Mouse (Mus musculus) MEL (cell line): ENCODE results near the gene Sh3yl1. TPM values are rescaled to one million over a fixed set of nuclear protein-coding genes. Genes with fewer than 3 reads are reported as not detected.
A peak's percentile ranks its signal among the peaks of the same experiment; 100 is the strongest.

Source experiments
- DNase-seq: peaks from one replicate; pipeline ENCODE4 v3.0.0; 2011; ENCODE audit warnings: low read depth, low spot score
- H3K27ac ChIP-seq: 2 replicates; pipeline ENCODE4 v1.5.1; 2012; ENCODE audit warnings: low read depth, mild to moderate bottlenecking, control low read depth, low read length, moderate library complexity; ENCODE audit not compliant: control insufficient read depth
- H3K27me3 ChIP-seq, 2 experiments: fragments of 150-350 bp in 1 of 2; sonication (generic) in 1 of 2; 2 replicates each; pipeline ENCODE4 v1.6.1; 2012; ENCODE audit warnings: low read length in 2 of 2, mild to moderate bottlenecking in 2 of 2, improper control_type of control experiment in 1 of 2, moderate library complexity in 1 of 2; ENCODE audit not compliant: insufficient read depth in 2 of 2, control insufficient read depth in 1 of 2
- H3K36me3 ChIP-seq, 2 experiments: 2 replicates each; pipeline ENCODE4 v1.6.1; 2012 to 2014; ENCODE audit warnings: low read length in 2 of 2, improper control_type of control experiment in 1 of 2, inconsistent platforms in 1 of 2, mild to moderate bottlenecking in 1 of 2; ENCODE audit not compliant: insufficient read depth in 2 of 2, control insufficient read depth in 1 of 2
- H3K4me1 ChIP-seq, 2 experiments: fragments of 150-350 bp in 1 of 2; sonication (generic) in 1 of 2; 2 replicates each; pipeline ENCODE4 v1.6.1; 2012; ENCODE audit warnings: low read length in 2 of 2, improper control_type of control experiment in 1 of 2, mild to moderate bottlenecking in 1 of 2; ENCODE audit not compliant: insufficient read depth in 2 of 2, control insufficient read depth in 1 of 2
- H3K4me3 ChIP-seq, 2 experiments: fragments of 150-350 bp in 1 of 2; sonication (generic) in 1 of 2; 2 replicates each; pipeline ENCODE4 v1.5.1; 2012; ENCODE audit warnings: low read depth in 2 of 2, low read length in 2 of 2, mild to moderate bottlenecking in 2 of 2, moderate library complexity in 2 of 2, control low read depth in 1 of 2, improper control_type of control experiment in 1 of 2; ENCODE audit not compliant: control insufficient read depth in 1 of 2, insufficient read depth in 1 of 2
- H3K79me2 ChIP-seq: 2 replicates; pipeline ENCODE4 v1.6.1; 2012; ENCODE audit warnings: mild to moderate bottlenecking, low read length, moderate library complexity; ENCODE audit not compliant: control insufficient read depth, poor library complexity, insufficient read depth
- H3K9ac ChIP-seq: 2 replicates; pipeline ENCODE4 v1.6.1; 2012; ENCODE audit warnings: low read depth, mild to moderate bottlenecking, control low read depth, low read length, moderate library complexity; ENCODE audit not compliant: control insufficient read depth, poor library complexity, severe bottlenecking
- H3K9me3 ChIP-seq: fragments of 150-350 bp; sonication (generic); replicated peaks from 2 replicates; pipeline ENCODE4 v1.6.1; 2012; ENCODE audit warnings: mild to moderate bottlenecking, low read length, improper control_type of control experiment, moderate library complexity; ENCODE audit not compliant: insufficient read depth
- BHLHE40 ChIP-seq: IDR thresholded peaks from 2 replicates; pipeline ENCODE4 v1.6.1; 2012; ENCODE audit warnings: low read depth, mild to moderate bottlenecking, inconsistent platforms, low read length, improper control_type of control experiment, borderline replicate concordance
- CHD1 ChIP-seq: IDR thresholded peaks from 2 replicates; pipeline ENCODE4 v1.6.1; 2012; ENCODE audit warnings: low read depth, mild to moderate bottlenecking, inconsistent platforms, low read length, improper control_type of control experiment
- CHD2 ChIP-seq: IDR thresholded peaks from 2 replicates; pipeline ENCODE4 v1.6.1; 2011; ENCODE audit warnings: low read length, improper control_type of control experiment
- CTCF ChIP-seq, 3 experiments: IDR thresholded peaks in 2 of 3; conservative IDR thresholded peaks in 1 of 3; 2 replicates each; pipeline ENCODE4 v1.5.1; 2011 to 2012; ENCODE audit warnings: low read length in 3 of 3, low read depth in 2 of 3, mild to moderate bottlenecking in 2 of 3, improper control_type of control experiment in 1 of 3, inconsistent platforms in 1 of 3, mixed read lengths in 1 of 3, moderate library complexity in 1 of 3; ENCODE audit not compliant: control insufficient read depth in 1 of 3, insufficient read depth in 1 of 3, poor library complexity in 1 of 3, severe bottlenecking in 1 of 3
- E2F4 ChIP-seq: IDR thresholded peaks from 2 replicates; pipeline ENCODE4 v1.6.1; 2011; ENCODE audit warnings: low read depth, low read length, improper control_type of control experiment, borderline replicate concordance
- EP300 ChIP-seq, 2 experiments: IDR thresholded peaks; 2 replicates each; pipeline ENCODE4 v1.6.1; 2011; ENCODE audit warnings: improper control_type of control experiment in 2 of 2, low read length in 2 of 2, low read depth in 1 of 2, mild to moderate bottlenecking in 1 of 2
- GABPA ChIP-seq: IDR thresholded peaks from 2 replicates; pipeline ENCODE4 v1.6.1; 2012; ENCODE audit warnings: low read depth, mild to moderate bottlenecking, inconsistent platforms, low read length, improper control_type of control experiment, moderate library complexity
- HCFC1 ChIP-seq: IDR thresholded peaks from 2 replicates; pipeline ENCODE4 v1.6.1; 2012; ENCODE audit warnings: low read depth, mild to moderate bottlenecking, inconsistent platforms, low read length, improper control_type of control experiment, moderate library complexity
- JUND ChIP-seq: IDR thresholded peaks from 2 replicates; pipeline ENCODE4 v1.6.1; 2011; ENCODE audit warnings: low read depth, mild to moderate bottlenecking, improper control_type of control experiment, low read length
- KAT2A ChIP-seq: conservative IDR thresholded peaks from 2 replicates; pipeline ENCODE4 v1.6.1; 2012; ENCODE audit warnings: low read depth, low read length, improper control_type of control experiment, inconsistent platforms
- MAX ChIP-seq: IDR thresholded peaks from 2 replicates; pipeline ENCODE4 v1.6.1; 2011; ENCODE audit warnings: low read length, improper control_type of control experiment
- MAZ ChIP-seq: IDR thresholded peaks from 2 replicates; pipeline ENCODE4 v1.6.1; 2012; ENCODE audit warnings: low read depth, mild to moderate bottlenecking, inconsistent platforms, low read length, improper control_type of control experiment
- MXI1 ChIP-seq: IDR thresholded peaks from 2 replicates; pipeline ENCODE4 v1.6.1; 2011; ENCODE audit warnings: mild to moderate bottlenecking, low read depth, low read length, improper control_type of control experiment
- MYB ChIP-seq: IDR thresholded peaks from 2 replicates; pipeline ENCODE4 v1.6.1; 2011; ENCODE audit warnings: mild to moderate bottlenecking, low read depth, low read length, improper control_type of control experiment
- MYC ChIP-seq: IDR thresholded peaks from 2 replicates; pipeline ENCODE4 v1.6.1; 2011; ENCODE audit warnings: low read depth, mild to moderate bottlenecking, low read length, improper control_type of control experiment, moderate library complexity
- NELFE ChIP-seq: IDR thresholded peaks from 2 replicates; pipeline ENCODE4 v1.6.1; 2011; ENCODE audit warnings: low read depth, low read length, improper control_type of control experiment
- POLR2A ChIP-seq, 2 experiments: IDR thresholded peaks; 2 replicates each; pipeline ENCODE4 v1.6.1; 2011 to 2012; ENCODE audit warnings: low read length in 2 of 2, mild to moderate bottlenecking in 2 of 2, control low read depth in 1 of 2, improper control_type of control experiment in 1 of 2, low read depth in 1 of 2, moderate library complexity in 1 of 2; ENCODE audit not compliant: control insufficient read depth in 1 of 2, insufficient read depth in 1 of 2, poor library complexity in 1 of 2
- POLR2AphosphoS2 ChIP-seq: IDR thresholded peaks from 2 replicates; pipeline ENCODE4 v1.6.1; 2011; ENCODE audit warnings: low read length, improper control_type of control experiment
- POLR2AphosphoS5 ChIP-seq: IDR thresholded peaks from 2 replicates; pipeline ENCODE4 v1.6.1; 2012; ENCODE audit warnings: low read depth, borderline replicate concordance, mild to moderate bottlenecking, inconsistent platforms, low read length, moderate library complexity, mixed read lengths
- RAD21 ChIP-seq: IDR thresholded peaks from 2 replicates; pipeline ENCODE4 v1.6.1; 2011; ENCODE audit warnings: mild to moderate bottlenecking, low read depth, low read length, improper control_type of control experiment
- SIN3A ChIP-seq: IDR thresholded peaks from 2 replicates; pipeline ENCODE4 v1.6.1; 2012; ENCODE audit warnings: low read length, improper control_type of control experiment, inconsistent platforms
- SMC3 ChIP-seq: IDR thresholded peaks from 2 replicates; pipeline ENCODE4 v1.6.1; 2011; ENCODE audit warnings: low read depth, low read length, improper control_type of control experiment
- TAL1 ChIP-seq: IDR thresholded peaks from 2 replicates; pipeline ENCODE4 v1.6.1; 2012; ENCODE audit warnings: mild to moderate bottlenecking, inconsistent platforms, low read length, moderate library complexity, mixed read lengths
- UBTF ChIP-seq: IDR thresholded peaks from 2 replicates; pipeline ENCODE4 v1.6.1; 2012; ENCODE audit warnings: low read depth, mild to moderate bottlenecking, inconsistent platforms, low read length, improper control_type of control experiment, moderate library complexity, borderline replicate concordance; ENCODE audit not compliant: insufficient read depth
- USF1 ChIP-seq: IDR thresholded peaks from 2 replicates; pipeline ENCODE4 v1.6.1; 2014; ENCODE audit warnings: low read depth, mild to moderate bottlenecking, inconsistent platforms, low read length, improper control_type of control experiment, moderate library complexity
- ZC3H11A ChIP-seq: IDR thresholded peaks from 2 replicates; pipeline ENCODE4 v1.6.1; 2012; ENCODE audit warnings: low read depth, mild to moderate bottlenecking, inconsistent platforms, low read length, improper control_type of control experiment
- ZKSCAN1 ChIP-seq: IDR thresholded peaks from 2 replicates; pipeline ENCODE4 v1.6.1; 2012; ENCODE audit warnings: low read depth, mild to moderate bottlenecking, inconsistent platforms, low read length, improper control_type of control experiment, moderate library complexity
- ZMIZ1 ChIP-seq: IDR thresholded peaks from 2 replicates; pipeline ENCODE4 v1.6.1; 2012; ENCODE audit warnings: low read depth, mild to moderate bottlenecking, inconsistent platforms, low read length, improper control_type of control experiment, moderate library complexity
- ZNF384 ChIP-seq: IDR thresholded peaks from 2 replicates; pipeline ENCODE4 v1.6.1; 2012; ENCODE audit warnings: low read depth, mild to moderate bottlenecking, inconsistent platforms, low read length, improper control_type of control experiment
- polyA plus RNA-seq, 2 experiments: library from polyadenylated mRNA; stranded (reverse) in 1 of 2; unstranded in 1 of 2; fragments of >175 nt in 1 of 2; fragments of >200 nt in 1 of 2; gene quantifications; 2 replicates each; pipeline versions ENCODE4 v1.2.1 to v1.2.4; 2012; ENCODE audit warnings: low replicate concordance in 2 of 2, low read depth in 1 of 2; ENCODE audit not compliant: insufficient read length in 2 of 2, insufficient read depth in 1 of 2, missing spikeins in 1 of 2
- total RNA-seq: library from RNA; depleted of rRNA; stranded (reverse); fragments of 300-350 nt; gene quantifications from 2 replicates; pipeline ENCODE4 v1.2.3, GENCODE M21; 2012

Sh3yl1 gene
- total and polyA plus RNA-seq, 3 experiments: 3.3 to 5.2 TPM; not detected in 1

DNA sequence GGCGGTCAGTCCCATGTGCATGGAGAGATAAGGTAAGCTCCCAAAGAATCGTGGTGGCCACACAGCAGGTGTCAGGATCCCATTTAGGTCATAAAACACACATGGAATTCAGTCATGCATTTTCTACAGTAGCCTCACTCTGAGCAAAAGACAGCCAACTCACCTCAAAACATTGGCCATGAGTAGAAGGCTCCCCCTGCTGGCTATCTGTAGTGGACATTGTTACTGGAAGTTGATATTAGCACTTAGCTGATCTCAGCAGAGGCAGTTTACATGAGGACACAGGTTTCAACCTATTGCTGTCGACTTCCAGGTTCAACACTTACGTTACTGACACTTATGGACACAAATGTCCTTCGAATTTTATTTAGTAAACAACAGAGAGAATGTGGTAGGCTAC, 21.4 kb upstream of the Sh3yl1 start:
- H3K27me3 ChIP-seq: no peaks in the 10 kb centered on the region
- H3K4me3 ChIP-seq: no peak overlapping the region
- H3K27ac ChIP-seq: no peak overlapping the region
- no peaks in the 10 kb centered on the region for H3K79me2 ChIP-seq
- peak; percentile 52 for DNase-seq
- peak; percentile 49 to 66 (median 65) for TF ChIP-seq CTCF (IDR thresholded peaks at IDR 0.05 in 2 of 3, conservative IDR thresholded peaks at IDR 0.05 in 1 of 3; ENCODE audit: control insufficient read depth in 1 of 3, insufficient read depth in 1 of 3, low read depth in 2 of 3, low read length in 3 of 3, poor library complexity in 1 of 3, severe bottlenecking in 1 of 3)
- peak; percentile 64 for TF ChIP-seq SMC3
- TF ChIP-seq POLR2AphosphoS2: no peak
- TF ChIP-seq KAT2A: no peak
- no peak for TF ChIP-seq POLR2AphosphoS5
- TF ChIP-seq ZC3H11A: peak; percentile 19; the same call in 1 of the 2 replicates
- TF ChIP-seq RAD21: peak; percentile 49
- TF ChIP-seq GABPA: no peak
- no peaks in the 10 kb centered on the region for H3K9me3 ChIP-seq
- H3K36me3 ChIP-seq: no peaks in the 10 kb centered on the region
- no peaks in the 10 kb centered on the region for H3K4me1 ChIP-seq
- no peak overlapping the region for H3K9ac ChIP-seq

GRCm38 (mm10) chr12:30891438-30891837, 20.0 kb upstream of the Sh3yl1 start:
- Histone ChIP-seq H3K27ac (no peak overlapping the region), H3K36me3 (no peaks in the 10 kb centered on the region)

DNA sequence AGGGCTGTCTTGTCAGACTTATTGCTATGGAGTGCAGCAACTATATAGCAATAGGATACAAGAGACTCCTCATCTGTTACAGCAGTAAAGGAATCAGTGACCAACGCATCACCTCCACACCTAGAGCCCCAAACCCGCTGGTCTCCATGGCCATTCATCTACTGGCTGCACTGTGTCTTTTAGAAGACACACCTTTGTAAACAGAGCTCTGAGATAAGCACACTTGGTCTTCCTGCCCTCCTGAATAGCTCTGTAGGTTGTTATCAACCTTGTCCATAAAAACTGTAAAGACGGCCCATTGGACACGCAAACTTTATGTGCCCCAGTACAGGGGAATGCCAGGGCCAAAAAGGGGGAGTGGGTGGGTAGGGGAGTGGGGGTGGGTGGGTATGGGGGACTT, 14.4 kb upstream of the Sh3yl1 start:
- Histone ChIP-seq H3K9me3 (no peaks in the 10 kb centered on the region), H3K27ac (no peak overlapping the region), H3K36me3 (no peaks in the 10 kb centered on the region), H3K9ac (no peak overlapping the region), H3K27me3 (no peaks in the 10 kb centered on the region), H3K4me1 (no peaks in the 10 kb centered on the region)
- TF ChIP-seq SMC3: no peak
- TF ChIP-seq SIN3A: no peak
- TF ChIP-seq MXI1: no peak
- no peak for TF ChIP-seq POLR2AphosphoS2
- TF ChIP-seq MYB: no peak
- no peak for TF ChIP-seq ZMIZ1
- no peak for TF ChIP-seq ZKSCAN1
- no peak for TF ChIP-seq MYC
- TF ChIP-seq HCFC1: no peak
- TF ChIP-seq TAL1: no peak
- TF ChIP-seq NELFE: no peak
- no peak for TF ChIP-seq GABPA
- TF ChIP-seq BHLHE40: no peak
- TF ChIP-seq E2F4: no peak
- TF ChIP-seq EP300 (IDR thresholded peaks at IDR 0.05; ENCODE audit: low read depth in 1 of 2, low read length in 2 of 2): no peak
- TF ChIP-seq MAX: no peak
- TF ChIP-seq CTCF (IDR thresholded peaks at IDR 0.05 in 2 of 3, conservative IDR thresholded peaks at IDR 0.05 in 1 of 3; ENCODE audit: control insufficient read depth in 1 of 3, insufficient read depth in 1 of 3, low read depth in 2 of 3, low read length in 3 of 3, poor library complexity in 1 of 3, severe bottlenecking in 1 of 3): no peak
- TF ChIP-seq JUND: no peak
- TF ChIP-seq USF1: no peak
- TF ChIP-seq MAZ: no peak
- TF ChIP-seq, all 39 proteins: peak for 0
- Histone ChIP-seq H3K79me2 (no peaks in the 10 kb centered on the region), H3K4me3 (no peak overlapping the region)
- no peak for DNase-seq

More at GRCm38 (mm10) chr12:30891438-30891837, 20.0 kb upstream of the Sh3yl1 start:
- H3K79me2 ChIP-seq: no peaks in the 10 kb centered on the region
- DNase-seq: no peak
- no peak for TF ChIP-seq POLR2A (IDR thresholded peaks at IDR 0.05; ENCODE audit: control insufficient read depth in 1 of 2, insufficient read depth in 1 of 2, low read depth in 1 of 2, low read length in 2 of 2, poor library complexity in 1 of 2)
- TF ChIP-seq CHD1: no peak
- no peak for TF ChIP-seq ZKSCAN1
- TF ChIP-seq UBTF: no peak
- no peak for TF ChIP-seq ZC3H11A
- no peak for TF ChIP-seq ZNF384
- no peak for TF ChIP-seq CHD2
- no peak for TF ChIP-seq MAZ
- H3K9me3 ChIP-seq: no peaks in the 10 kb centered on the region
- H3K4me3 ChIP-seq: no peak overlapping the region
- no peaks in the 10 kb centered on the region for H3K4me1 ChIP-seq
- H3K9ac ChIP-seq: no peak overlapping the region
- no peaks in the 10 kb centered on the region for H3K27me3 ChIP-seq
